Mouse (Mus musculus) T-helper 1 cell (primary cell): ENCODE measurements around the gene Klhl30.

Experiments used
- in situ Hi-C: fragments of 300-600 bp; cut with MboI, MseI; formaldehyde crosslinking; loops from one replicate; pipeline ENCODE4 v1.15.1; 2025; ENCODE audit warnings: high pct_unique_total_duplicates

Gene Klhl30

DNA sequence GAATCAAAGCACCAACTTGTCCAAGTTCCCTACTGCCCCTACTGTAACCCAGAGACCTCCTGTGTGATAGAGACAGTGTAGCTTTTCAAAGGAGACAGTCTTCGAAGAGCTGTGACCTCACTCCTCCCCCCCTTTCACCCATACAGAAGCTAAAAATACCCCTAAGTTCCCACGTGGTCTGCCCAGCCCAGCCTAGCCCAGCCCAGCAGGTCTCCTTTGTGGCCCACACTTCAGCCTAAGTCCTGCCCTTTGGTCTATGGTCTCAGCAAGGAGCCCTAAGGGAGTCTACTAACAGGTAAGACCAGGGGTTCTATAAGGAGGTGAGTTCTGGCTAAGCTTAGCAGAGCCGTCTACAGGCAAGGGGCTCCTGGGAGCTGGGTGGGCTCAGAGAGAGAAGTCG lies at the start of gene Klhl30:
Klhl30 (plus strand) TSS at position 176 of the 400 bp plus-strand sequence.
- in situ Hi-C loops: no loop called here

DNA sequence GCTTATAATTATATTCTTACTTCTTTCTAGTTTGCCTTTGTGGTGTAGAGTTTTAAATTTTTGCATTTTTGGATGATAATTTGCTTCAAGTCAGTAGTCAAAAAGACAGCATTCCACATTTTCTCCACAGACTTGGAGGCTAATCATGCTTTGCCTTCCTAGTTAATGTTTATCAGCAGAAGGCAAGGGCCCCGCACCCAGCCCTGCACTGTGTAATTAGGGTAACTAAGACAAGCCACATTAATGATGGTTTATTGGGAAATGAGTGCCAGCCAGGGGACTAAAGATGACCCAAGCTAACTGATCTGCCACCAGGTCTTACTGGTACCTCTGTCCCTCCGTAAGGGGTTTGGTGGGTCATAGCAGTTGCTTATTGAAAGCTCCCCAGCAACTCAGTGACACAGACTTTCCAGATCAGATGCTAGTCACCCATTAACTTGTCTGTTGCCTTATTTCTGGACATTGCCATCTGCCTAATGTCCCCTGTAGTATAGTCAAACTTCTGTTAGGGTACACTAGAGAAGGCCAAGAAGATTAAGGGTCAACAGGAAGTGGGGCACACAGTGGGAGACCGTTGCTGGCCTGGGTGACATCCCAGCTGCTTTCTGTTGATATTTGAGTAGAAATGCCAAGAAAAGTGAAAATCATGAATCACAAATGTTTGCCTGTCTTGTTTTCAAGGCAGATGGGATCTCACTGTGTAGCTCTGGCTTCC lies 49.5 kb upstream of the Klhl30 start:
- in situ Hi-C loops: no loop called here

DNA sequence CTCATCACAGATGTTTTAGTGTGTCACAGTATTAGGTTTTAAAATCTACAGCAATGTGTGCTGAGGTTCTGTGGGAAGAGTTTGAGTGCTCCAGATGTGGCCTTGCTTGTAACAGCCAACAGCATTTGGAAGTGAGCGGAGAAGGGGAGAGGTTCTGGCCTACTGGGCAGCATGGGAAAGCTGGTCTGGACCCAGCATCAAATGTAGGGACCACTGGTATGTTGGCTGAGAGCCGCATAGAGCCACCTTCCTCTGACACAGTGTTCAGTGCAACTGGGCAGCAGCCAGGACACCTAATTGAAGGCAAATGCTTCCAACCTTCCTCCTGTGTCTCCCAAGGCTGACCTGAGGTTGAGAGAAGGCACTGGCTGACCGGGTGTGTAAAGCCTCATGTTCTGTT lies 48.8 kb upstream of the Klhl30 start:
- in situ Hi-C loops: no loop called here

DNA sequence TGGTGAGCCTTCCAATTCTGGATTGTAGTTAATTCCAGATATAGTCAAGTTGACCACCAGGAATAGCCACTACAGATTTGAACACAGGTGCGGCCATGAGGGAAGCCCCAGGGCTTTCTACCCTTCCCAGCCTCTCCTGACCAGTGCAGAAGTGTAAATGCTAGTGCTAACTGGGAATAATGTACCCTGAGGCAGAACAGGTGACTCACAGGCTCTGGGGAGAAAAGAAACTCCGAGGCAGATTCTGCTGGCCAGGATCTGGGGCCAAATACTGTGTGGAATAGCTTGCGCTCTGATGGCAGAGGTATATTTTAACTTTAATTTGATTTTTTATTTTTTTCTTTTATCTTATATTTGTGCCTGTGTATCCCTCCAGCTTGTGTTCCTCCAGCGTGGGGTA lies 46.2 kb upstream of the Klhl30 start:
- in situ Hi-C loops: no loop called here

DNA sequence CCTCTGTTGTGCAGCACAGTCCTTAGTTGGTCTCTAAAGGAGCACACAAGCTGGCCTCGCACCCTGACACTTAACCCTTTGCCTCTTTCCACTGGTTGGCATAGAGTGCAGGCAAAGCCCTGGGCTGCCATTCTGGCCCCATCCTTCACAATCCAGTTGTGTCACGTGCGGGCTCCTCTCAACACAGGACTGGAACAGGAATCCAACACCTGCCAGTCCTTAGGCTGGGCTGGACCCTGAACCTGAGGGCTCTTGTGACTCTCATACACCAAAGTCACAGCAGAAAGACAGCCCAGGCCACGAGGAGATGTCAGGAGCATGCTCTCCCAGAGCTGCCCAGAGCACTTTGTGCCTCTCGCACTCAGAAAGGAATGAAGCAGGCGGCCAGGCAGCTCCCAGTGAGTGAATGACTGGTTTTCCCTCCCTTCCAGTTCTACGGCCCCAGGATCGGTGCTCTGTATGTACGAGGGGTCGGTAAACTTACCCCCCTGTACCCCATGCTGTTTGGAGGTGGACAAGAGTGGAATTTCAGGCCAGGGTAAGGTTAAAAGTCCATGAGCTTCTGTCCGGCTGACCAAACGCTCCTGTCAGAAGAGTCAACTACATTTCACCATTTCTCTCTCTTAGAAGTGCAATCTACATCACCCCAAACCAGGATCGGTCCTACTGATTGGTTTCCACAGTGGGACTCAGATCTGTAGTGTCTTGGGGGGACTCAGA lies 41.3 kb upstream of the Klhl30 start:
- in situ Hi-C loops: no loop called here

DNA sequence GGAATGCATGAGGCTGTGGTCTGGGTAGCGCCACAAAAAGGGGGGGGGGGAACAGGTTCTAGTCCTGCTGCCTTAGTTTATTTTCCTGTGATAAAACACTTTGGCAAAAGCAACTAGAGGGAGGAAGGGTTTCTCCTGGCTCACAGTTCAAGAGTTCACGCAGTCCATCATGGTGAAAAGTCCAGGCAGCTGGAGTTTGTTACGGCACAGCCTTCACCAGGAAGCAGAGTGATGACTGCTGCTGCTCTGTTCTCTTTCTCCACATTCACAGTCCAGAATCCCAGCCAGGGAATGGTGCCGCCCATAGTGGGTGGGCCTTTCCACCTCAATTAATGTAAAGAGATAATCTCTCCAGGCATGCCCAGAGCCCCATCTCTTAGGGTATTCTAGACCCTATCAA lies 38.5 kb upstream of the Klhl30 start:
- in situ Hi-C loops: no loop called here

DNA sequence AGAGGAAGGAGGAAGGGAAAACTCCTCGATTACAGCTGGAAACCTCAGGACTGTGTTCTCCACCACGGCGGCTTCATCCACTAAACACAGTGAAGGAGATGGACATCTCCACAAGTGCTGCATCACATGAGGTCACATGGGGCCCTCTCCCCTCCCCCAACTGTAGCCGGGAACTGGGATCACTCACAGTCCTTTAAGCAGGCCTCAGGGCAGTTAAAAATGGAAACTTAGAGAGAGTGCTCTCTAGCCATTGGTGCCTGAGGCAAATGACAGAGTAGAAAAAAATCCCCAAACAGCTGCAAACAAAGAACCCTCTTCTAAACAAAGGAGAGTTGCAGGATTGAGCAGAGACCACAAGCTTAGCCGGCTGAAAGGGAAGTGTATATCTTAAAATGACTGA lies 37.6 kb upstream of the Klhl30 start:
- in situ Hi-C loops: no loop called here

DNA sequence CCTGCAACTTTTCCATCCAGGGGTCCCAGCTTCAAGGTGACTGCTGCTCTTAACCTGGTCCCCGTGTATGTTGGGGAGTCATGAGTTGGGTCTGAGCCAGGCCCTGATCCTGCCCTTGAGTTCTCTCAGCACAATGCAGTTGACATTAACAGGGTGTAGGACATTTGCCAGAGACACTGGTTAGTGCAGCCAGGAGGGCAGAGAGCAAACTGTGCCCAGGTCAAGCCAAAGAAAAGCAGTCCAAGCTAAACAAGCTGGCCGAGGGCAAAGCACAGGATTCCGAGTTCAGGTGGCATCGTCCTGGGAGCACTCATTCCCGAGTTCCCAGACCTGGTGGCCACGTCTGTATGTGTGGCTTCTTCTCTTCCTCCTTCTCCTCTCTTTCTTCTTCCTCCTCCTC lies 33.2 kb upstream of the Klhl30 start:
- in situ Hi-C loops: no loop called here

DNA sequence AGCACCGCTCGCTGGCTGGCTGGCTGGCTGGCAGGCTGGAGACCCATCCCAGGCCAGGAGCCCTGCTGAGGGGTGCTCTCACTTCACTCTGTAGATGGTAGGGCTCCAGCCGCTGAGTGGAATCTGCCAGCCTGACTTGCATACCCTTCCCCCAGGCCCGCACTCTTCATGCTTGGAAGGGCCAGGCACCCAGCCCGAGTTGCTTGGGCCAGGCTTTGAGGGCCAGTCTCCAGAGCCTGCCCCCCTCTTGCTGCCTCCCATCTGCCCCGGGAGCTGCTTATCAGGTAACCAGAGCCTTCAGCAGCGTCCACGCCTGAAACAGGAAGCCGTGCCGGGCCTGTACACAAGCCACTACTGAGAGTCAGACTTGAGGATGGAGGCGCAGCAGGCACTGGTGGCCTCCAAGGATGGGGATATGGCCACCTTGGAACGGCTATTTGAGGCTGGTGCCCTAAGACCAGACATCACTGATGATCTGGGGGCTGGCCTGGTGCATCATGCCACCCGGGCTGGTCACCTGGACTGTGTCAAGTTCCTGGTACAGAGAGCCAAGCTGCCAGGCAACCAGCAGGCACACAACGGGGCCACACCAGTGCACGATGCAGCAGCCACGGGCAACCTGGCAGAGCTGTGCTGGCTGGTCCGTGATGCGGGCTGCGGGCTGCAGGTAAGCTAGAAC lies 28.9 kb upstream of the Klhl30 start, which contains the start of gene Espnl:
Espnl (plus strand) TSS at position 316 of the 679 bp plus-strand sequence.
- in situ Hi-C loops: no loop called here

DNA sequence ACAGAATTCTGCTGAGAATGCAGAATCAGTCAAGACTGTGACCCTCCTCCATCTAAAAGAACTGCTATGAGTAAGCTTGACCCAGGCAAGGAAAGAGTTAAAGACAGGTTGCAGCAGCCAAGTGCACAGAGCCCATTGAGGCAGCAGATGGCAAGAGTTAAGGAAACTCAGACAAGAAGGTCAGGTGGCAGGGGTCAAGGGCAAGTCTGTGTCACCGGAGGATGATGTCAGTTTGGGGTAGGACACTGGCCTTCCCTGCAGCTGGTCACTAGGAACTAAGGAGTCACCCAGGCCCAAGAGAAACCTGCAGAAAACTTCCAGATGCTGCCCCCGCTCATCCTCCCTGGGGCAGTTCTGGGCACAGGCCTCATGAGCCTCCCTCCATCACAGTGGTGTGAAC lies 26.2 kb upstream of the Klhl30 start:
- in situ Hi-C loops: no loop called here

DNA sequence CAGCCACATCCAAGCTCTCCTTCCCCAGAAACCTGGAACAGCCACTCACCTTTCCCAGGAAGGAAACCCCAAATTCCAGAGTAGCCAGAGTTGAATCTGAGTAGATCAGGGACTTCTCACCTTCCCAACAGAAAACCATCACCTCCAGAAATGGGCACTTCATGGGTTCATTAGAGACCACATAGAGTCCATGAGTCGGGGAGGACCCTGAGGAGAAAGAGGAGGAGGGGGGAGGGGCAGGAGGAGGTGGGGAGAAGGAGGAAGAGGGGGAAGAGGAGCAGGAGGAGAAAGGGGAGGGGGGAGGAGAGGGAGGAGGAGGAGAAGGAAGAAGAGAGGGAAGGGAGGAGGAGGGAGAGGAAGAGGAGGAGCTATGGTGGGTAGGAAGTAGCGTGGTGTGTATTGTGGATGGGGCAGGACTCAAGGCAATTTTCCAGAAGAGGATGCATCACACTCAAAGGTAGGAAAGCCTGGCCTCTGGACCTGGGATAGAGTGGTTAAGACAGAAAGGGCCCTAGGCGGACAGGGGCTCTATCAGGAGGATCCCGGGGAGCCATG lies 25.3 kb upstream of the Klhl30 start:
- in situ Hi-C loops: no loop called here

DNA sequence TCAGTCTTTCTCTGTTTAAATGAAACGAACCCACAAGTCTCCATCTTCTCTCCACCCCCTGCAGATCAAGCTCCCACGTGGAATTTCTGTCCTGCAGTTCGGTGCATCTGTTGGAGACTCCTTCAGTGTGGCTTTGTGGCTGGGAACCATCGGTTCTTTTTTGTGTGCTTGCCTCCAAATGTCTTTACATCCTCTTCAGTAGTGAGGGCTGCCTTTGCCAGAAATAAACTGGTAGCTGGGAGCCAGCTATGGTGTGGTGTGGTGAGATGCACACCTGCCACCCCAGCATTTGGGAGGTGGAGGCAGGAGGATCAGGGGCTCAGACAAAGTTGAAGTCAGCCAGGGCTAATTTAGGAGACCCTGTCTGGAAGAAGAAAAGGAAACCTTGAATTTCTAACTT lies 18.7 kb upstream of the Klhl30 start:
- in situ Hi-C loops: loop anchor here (10.0 kb wide), 1 partner anchor 1813 kb away; no protein-coding TSS in a partner anchor

DNA sequence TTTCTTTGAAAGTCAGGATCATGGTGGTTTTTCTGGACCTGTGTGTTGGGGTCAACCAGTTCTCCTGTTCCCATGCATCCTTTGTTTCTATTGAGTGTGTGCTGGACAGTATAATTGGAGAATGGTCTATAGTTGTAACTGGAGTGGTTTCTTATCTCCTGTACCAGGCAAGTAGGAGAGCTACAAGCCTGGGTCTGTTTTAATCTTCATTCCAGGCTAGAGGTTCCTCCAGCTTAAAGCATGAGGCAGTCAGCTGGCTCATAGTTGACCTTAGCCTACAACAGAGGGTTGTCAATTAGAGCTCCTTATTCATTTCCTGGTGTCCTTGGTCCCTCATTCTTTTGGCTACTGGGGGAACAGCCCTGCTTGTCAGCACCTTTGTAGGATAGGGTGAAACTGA lies 17.2 kb upstream of the Klhl30 start:
- in situ Hi-C loops: loop anchor here (10.0 kb wide), 1 partner anchor 1811 kb away; no protein-coding TSS in a partner anchor

DNA sequence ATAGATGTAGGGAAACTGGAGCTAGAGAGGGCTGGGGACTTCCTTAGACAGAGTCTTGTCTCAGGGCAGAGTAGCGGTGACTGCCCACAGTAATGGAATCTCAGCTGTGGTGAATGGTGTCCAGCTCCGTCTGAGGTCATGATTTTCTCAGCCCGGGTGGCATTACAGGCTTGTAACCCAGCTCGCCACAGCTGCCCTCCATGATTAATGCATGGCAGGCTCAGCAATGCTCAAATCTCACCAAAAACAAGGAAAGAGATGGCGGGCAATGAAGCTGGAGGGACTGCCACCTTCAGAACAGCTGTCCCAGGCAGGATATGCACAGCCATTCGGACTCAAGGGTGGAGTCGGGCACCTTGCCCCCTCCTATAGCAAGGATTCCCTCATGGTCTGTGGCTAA lies 13.5 kb upstream of the Klhl30 start:
- in situ Hi-C loops: loop anchor here (10.0 kb wide), 1 partner anchor 1807 kb away; no protein-coding TSS in a partner anchor

DNA sequence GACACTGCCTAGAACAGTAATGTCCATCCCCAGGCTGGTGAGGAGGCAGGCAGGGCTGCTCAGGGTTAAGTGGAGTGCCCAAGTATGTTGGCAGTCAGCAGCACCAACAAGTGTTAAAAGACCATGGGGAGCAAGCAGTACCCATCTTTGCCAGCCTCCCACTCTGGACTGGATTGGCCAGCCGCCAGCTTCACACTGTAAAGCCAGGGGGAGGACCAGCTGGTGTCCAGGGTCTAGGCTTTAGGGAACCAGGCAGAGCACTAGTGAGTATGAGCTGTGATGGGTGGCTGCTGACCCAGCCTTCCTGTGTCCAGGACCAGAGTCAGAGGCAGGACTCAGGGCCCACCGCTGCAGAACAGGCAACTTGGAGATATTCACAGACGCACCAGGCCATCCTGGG lies 6.8 kb upstream of the Klhl30 start:
- in situ Hi-C loops: no loop called here

DNA sequence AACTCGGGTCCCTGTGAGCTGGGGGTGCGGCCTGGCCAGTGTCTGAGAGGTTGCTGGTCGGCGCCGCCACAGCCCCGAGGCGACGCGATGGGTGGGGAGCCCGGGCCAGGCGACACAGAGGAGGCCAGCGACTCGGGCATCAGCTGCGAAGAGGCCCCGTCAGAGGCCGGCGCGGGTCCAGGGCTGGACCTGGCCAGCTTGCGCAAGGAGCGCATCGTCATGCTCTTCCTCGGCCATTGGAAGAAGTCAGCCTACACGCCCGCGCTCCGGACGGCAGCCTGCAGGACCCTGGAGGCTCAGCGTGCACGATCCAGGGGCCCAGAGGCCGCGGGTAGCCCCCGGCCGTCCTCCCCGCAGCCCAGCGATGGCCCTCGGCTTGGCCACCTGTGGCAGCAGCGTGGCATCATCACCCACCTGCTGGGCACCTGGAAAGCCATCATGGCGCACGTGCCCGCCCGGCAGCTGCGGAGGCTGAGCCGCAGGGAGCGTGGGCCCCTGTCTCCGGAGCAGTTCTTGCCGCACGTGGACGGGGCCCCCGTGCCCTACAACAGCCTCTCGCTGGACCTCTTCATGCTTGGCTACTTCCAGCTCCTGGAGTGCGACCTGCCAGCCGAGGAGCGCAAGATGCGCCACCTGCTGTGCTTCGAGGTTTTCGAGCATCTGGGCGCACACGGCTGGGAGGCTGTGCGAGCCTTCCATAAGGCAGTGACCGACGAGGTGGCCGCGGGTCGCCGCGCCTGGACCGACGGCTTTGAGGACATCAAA lies 5.7 kb upstream of the Klhl30 start:
- in situ Hi-C loops: no loop called here

DNA sequence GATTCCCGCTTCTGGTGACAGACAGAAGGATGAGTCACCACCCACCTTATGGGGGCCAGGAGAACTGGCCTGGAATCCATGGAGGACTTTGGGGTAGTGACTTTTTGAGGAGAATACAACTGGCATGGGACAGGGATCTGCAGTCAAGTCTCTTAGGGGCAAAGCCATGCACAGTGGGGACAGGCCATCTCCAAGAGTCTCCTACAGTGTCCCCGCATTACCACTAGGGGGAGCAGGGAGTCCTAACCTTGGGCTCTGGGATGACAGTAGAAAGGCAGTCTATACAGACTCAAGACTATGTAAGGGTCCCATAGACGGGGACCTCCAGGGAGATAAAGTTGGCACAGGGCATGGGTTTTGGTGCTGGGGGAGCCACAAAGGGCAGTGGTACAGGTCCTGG lies 3.9 kb upstream of the Klhl30 start:
- in situ Hi-C loops: no loop called here

DNA sequence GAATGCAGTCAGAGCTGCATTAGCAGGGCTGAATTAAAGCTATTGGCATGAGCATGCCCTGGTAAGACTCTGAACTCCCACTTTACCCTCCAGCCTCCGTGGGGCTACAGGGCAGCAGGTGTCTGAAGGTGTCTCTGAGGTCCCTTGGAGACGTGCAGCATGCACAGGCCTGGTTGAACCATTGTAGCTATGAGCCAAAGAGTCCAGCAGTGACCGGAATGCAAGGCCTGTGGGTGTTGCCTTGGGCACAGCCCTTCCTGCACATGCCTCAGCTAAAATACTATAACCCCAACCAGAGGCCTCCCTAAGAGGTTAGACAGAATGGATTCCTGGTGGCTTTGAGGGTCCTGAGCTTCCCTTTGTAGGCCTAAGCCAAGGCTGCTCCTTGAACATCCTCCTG lies 433 bp downstream of the Klhl30 start:
- in situ Hi-C loops: no loop called here

DNA sequence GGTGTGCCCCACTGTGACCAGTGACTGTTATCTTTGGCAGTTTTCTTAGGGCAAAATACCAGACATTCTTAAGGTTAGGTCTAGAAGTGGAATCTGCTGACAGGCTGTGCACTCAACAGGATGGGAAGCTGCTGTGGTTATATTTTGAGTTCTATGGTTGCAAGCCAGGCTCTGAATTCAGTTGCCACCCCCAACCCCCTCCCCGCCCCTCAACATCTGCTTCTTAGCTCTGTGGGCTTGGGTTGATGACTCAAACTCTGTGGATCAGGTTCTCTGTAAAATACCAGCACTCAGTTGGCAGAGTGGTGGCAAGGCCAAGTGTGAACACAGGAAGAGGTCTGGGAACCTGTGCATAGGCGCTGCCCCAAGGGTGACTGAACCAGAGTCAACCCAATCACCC lies 1.5 kb downstream of the Klhl30 start:
- in situ Hi-C loops: no loop called here

DNA sequence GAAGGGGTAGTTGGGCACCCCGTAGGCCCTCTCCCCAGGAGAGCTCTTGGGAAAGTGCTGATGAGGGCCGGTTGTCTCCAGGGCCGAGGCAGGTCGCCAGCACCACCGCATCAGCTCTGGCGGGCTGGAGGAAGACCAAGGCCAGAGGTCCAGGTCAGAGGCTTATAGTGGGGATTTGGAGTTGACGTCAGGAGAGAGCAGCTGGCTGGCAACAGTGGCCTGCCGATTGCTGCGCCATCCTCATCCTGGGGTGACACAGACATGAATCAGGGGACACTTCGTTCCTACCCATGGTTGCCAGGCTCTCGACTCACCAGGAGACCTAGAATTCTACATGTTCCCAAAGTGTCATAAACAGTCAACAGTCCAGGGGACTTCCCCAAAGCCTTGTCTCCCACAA lies 5.3 kb downstream of the Klhl30 start:
- in situ Hi-C loops: no loop called here

DNA sequence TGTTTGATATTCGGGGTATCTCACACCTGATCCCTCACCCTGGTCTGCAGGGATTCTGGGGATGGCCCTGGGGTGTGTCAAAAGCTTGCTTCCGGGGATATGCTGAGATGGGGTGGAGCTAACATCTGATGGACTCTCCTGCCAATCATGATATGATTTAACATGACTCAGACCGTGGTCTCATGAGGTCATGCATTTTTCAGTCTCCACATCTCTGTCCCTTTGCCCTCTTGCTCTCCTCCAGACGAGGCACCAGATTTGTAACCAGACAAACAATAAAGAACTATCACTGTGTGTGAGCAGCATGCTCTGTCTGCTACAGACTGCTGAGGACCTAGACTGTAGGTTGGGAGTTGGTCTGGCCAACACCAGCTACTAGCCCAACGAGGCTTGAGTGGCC lies 11.3 kb downstream of the Klhl30 start:
- in situ Hi-C loops: no loop called here
